Mouse (Mus musculus) forebrain, embryonic 10.5 days (tissue): ENCODE data around the gene Foxo1. TPM values are rescaled to one million over a fixed set of nuclear protein-coding genes. Genes with fewer than 3 reads are reported as not detected.

Source experiments
- DNase-seq: peaks from one replicate; pipeline ENCODE4 v3.0.0-alpha.2; 2017; ENCODE audit warnings: low spot score; ENCODE audit errors: extremely low spot score
- H3K27ac ChIP-seq: fragments of 300-500 bp; sonication (generic); 2 replicates; pipeline ENCODE4 v1.5.1; 2016; ENCODE audit warnings: mild to moderate bottlenecking
- H3K27me3 ChIP-seq: fragments of 300-500 bp; sonication (generic); 2 replicates; pipeline ENCODE4 v1.6.1; 2016; ENCODE audit warnings: mild to moderate bottlenecking; ENCODE audit not compliant: poor library complexity, severe bottlenecking
- H3K36me3 ChIP-seq: fragments of 300-500 bp; sonication (generic); replicated peaks from 2 replicates; pipeline ENCODE4 v1.6.1; 2016; ENCODE audit warnings: mild to moderate bottlenecking, moderate library complexity
- H3K4me1 ChIP-seq: fragments of 300-500 bp; sonication (generic); 2 replicates; pipeline ENCODE4 v1.6.1; 2016
- H3K4me3 ChIP-seq: fragments of 300-500 bp; sonication (generic); 2 replicates; pipeline ENCODE4 v1.5.1; 2016; ENCODE audit warnings: mild to moderate bottlenecking, moderate library complexity
- H3K9me3 ChIP-seq: fragments of 300-500 bp; sonication (generic); 2 replicates; pipeline ENCODE4 v1.6.1; 2016; ENCODE audit warnings: mild to moderate bottlenecking, moderate library complexity
- WGBS: fragments of 180-500 bp; shearing (Covaris S2); methylation state at CpG from one replicate; pipeline ENCODE4 v1.1.7; 2016; 5-methylcytosine and 5-hydroxymethylcytosine counted together
- polyA plus RNA-seq: library from polyadenylated mRNA; unstranded; fragments of >200 nt; fragmentation: Nextera tagmentation; extraction: Ambion mirVana; gene quantifications from 2 replicates; pipeline ENCODE4 v1.2.1, GENCODE M21; 2016

Foxo1 gene
- polyA plus RNA-seq, 1 experiment from 2014 or later: 2.3 TPM

GRCm38 (mm10) chr3:52271376-52271775, 3.2 kb downstream of the Foxo1 start:
- Histone ChIP-seq H3K9me3 (no peaks in the 10 kb centered on the region), H3K27me3 (peaks cover 49% of the 10 kb centered on the region), H3K36me3 (no peaks in the 10 kb centered on the region), H3K27ac (no peak overlapping the region), H3K4me1 (peaks cover 38% of the 10 kb centered on the region), H3K4me3 (no peak overlapping the region)
- 83% methylated on average over 5 of the region's 5 CpGs for WGBS
- no peak for DNase-seq

- no peak for DNase-seq
- H3K9me3 ChIP-seq: no peaks in the 10 kb centered on the region
- H3K36me3 ChIP-seq: no peaks in the 10 kb centered on the region
- peaks cover 27% of the 10 kb centered on the region for H3K4me1 ChIP-seq
- 70% methylated on average over 8 of the region's 8 CpGs for WGBS
- H3K4me3 ChIP-seq: no peak overlapping the region
- peaks cover 39% of the 10 kb centered on the region for H3K27me3 ChIP-seq
- H3K27ac ChIP-seq: no peak overlapping the region
Measured at GRCm38 (mm10) chr3:52272376-52272865, 4.3 kb downstream of the Foxo1 start.

GRCm38 (mm10) chr3:52274475-52274874, 6.3 kb downstream of the Foxo1 start:
- Histone ChIP-seq H3K36me3 (no peaks in the 10 kb centered on the region; the same call in 1 of the 2 replicates), H3K4me3 (no peak overlapping the region), H3K27me3 (peaks cover 24% of the 10 kb centered on the region), H3K9me3 (no peaks in the 10 kb centered on the region), H3K4me1 (peaks cover 13% of the 10 kb centered on the region), H3K27ac (no peak overlapping the region)
- DNase-seq: no peak

- Histone ChIP-seq H3K9me3 (no peaks in the 10 kb centered on the region), H3K27me3 (peaks cover 18% of the 10 kb centered on the region), H3K4me1 (peaks cover 7% of the 10 kb centered on the region), H3K27ac (no peak overlapping the region), H3K36me3 (no peaks in the 10 kb centered on the region; the same call in 1 of the 2 replicates), H3K4me3 (no peak overlapping the region)
- DNase-seq: no peak
- WGBS: 88% methylated on average over 9 of the region's 9 CpGs
Measured at GRCm38 (mm10) chr3:52275037-52275555, 7.0 kb downstream of the Foxo1 start.

GRCm38 (mm10) chr3:52280681-52281080, 12.5 kb downstream of the Foxo1 start:
- Histone ChIP-seq H3K27ac (no peak overlapping the region), H3K4me3 (no peak overlapping the region), H3K9me3 (no peaks in the 10 kb centered on the region), H3K36me3 (no peaks in the 10 kb centered on the region; the same call in 1 of the 2 replicates), H3K4me1 (peaks cover 10% of the 10 kb centered on the region), H3K27me3 (no peaks in the 10 kb centered on the region)
- no peak for DNase-seq
- WGBS: 75% methylated on average over 1 of the region's 1 CpGs

- no peak for DNase-seq
- H3K9me3 ChIP-seq: no peaks in the 10 kb centered on the region
- H3K27ac ChIP-seq: no peak overlapping the region
- peaks cover 10% of the 10 kb centered on the region for H3K4me1 ChIP-seq
- no peaks in the 10 kb centered on the region for H3K27me3 ChIP-seq
- H3K36me3 ChIP-seq: no peaks in the 10 kb centered on the region; the same call in 1 of the 2 replicates
- WGBS: 93% methylated on average over 3 of the region's 3 CpGs
- no peak overlapping the region for H3K4me3 ChIP-seq
Measured at GRCm38 (mm10) chr3:52281882-52282281, 13.7 kb downstream of the Foxo1 start.

GRCm38 (mm10) chr3:52282369-52282768, 14.2 kb downstream of the Foxo1 start:
- no peaks in the 10 kb centered on the region for H3K9me3 ChIP-seq
- no peak overlapping the region for H3K27ac ChIP-seq
- peaks cover 10% of the 10 kb centered on the region for H3K4me1 ChIP-seq
- H3K4me3 ChIP-seq: no peak overlapping the region
- no peaks in the 10 kb centered on the region; the same call in 1 of the 2 replicates for H3K36me3 ChIP-seq
- H3K27me3 ChIP-seq: no peaks in the 10 kb centered on the region
- 62% methylated on average over 2 of the region's 2 CpGs for WGBS
- no peak for DNase-seq

GRCm38 (mm10) chr3:52283521-52283920, 15.4 kb downstream of the Foxo1 start:
- WGBS: 93% methylated on average over 6 of the region's 6 CpGs
- Histone ChIP-seq H3K9me3 (no peaks in the 10 kb centered on the region), H3K4me3 (no peak overlapping the region), H3K36me3 (no peaks in the 10 kb centered on the region), H3K27ac (no peak overlapping the region), H3K4me1 (peaks cover 15% of the 10 kb centered on the region), H3K27me3 (no peaks in the 10 kb centered on the region)
- no peak for DNase-seq

- H3K27ac ChIP-seq: no peak overlapping the region
- 87% methylated on average over 2 of the region's 2 CpGs for WGBS
Measured at GRCm38 (mm10) chr3:52290811-52291210, 22.7 kb downstream of the Foxo1 start.

GRCm38 (mm10) chr3:52292498-52292897, 24.4 kb downstream of the Foxo1 start:
- H3K27ac ChIP-seq: no peak overlapping the region
- no peak for DNase-seq

More at GRCm38 (mm10) chr3:52290811-52291210, 22.7 kb downstream of the Foxo1 start:
- Histone ChIP-seq H3K9me3 (no peaks in the 10 kb centered on the region), H3K4me1 (peaks cover 21% of the 10 kb centered on the region), H3K36me3 (no peaks in the 10 kb centered on the region), H3K4me3 (no peak overlapping the region), H3K27me3 (no peaks in the 10 kb centered on the region)
- DNase-seq: no peak

GRCm38 (mm10) chr3:52293946-52294345, 25.8 kb downstream of the Foxo1 start:
- Histone ChIP-seq H3K4me3 (no peak overlapping the region), H3K9me3 (no peaks in the 10 kb centered on the region), H3K27me3 (no peaks in the 10 kb centered on the region), H3K27ac (no peak overlapping the region), H3K4me1 (peaks cover 36% of the 10 kb centered on the region), H3K36me3 (no peaks in the 10 kb centered on the region)
- DNase-seq: no peak
- WGBS: 70% methylated on average over 5 of the region's 5 CpGs

More at GRCm38 (mm10) chr3:52292498-52292897, 24.4 kb downstream of the Foxo1 start:
- WGBS: 88% methylated on average over 7 of the region's 7 CpGs
- no peaks in the 10 kb centered on the region for H3K9me3 ChIP-seq
- H3K27me3 ChIP-seq: no peaks in the 10 kb centered on the region
- H3K36me3 ChIP-seq: no peaks in the 10 kb centered on the region
- no peak overlapping the region for H3K4me3 ChIP-seq
- peaks cover 32% of the 10 kb centered on the region for H3K4me1 ChIP-seq

- H3K4me1 ChIP-seq: peaks cover 46% of the 10 kb centered on the region
- no peak overlapping the region for H3K27ac ChIP-seq
- H3K27me3 ChIP-seq: no peaks in the 10 kb centered on the region
- no peak for DNase-seq
- no peaks in the 10 kb centered on the region for H3K36me3 ChIP-seq
- 94% methylated on average over 1 of the region's 1 CpGs for WGBS
- no peaks in the 10 kb centered on the region for H3K9me3 ChIP-seq
- H3K4me3 ChIP-seq: no peak overlapping the region
Measured at GRCm38 (mm10) chr3:52295688-52296087, 27.6 kb downstream of the Foxo1 start.

GRCm38 (mm10) chr3:52296224-52296760, 28.2 kb downstream of the Foxo1 start:
- Histone ChIP-seq H3K27me3 (no peaks in the 10 kb centered on the region), H3K36me3 (no peaks in the 10 kb centered on the region), H3K9me3 (no peaks in the 10 kb centered on the region), H3K4me1 (peaks cover 46% of the 10 kb centered on the region), H3K27ac (no peak overlapping the region), H3K4me3 (no peak overlapping the region)
- WGBS: 67% methylated on average over 7 of the region's 7 CpGs
- DNase-seq: no peak
